Mouse (Mus musculus) common myeloid progenitor, adult 5-6 weeks (primary cell): Measurements from ENCODE around the gene Trmt6. TPM values are rescaled to one million over a fixed set of nuclear protein-coding genes. Genes with fewer than 3 reads are reported as not detected.

Experiments
- total RNA-seq: library from RNA; stranded (forward); fragments of 200-1000, 187-1606 nt; gene quantifications from 2 replicates; pipeline ENCODE4 v1.2.3, GENCODE M21; 2017

Trmt6 gene
- total RNA-seq, 1 experiment from 2014 or later, result 60.8 TPM

Other genes starting within 250 kb of the Trmt6 start
- 29.5 and 61.5 TPM in 2 replicates for gene Gpcpd1, start 228.3 kb downstream of the Trmt6 start, total RNA-seq
- 2.4 and 5.5 TPM in 2 replicates for gene Shld1, start 129.1 kb downstream of the Trmt6 start, total RNA-seq
- gene Chgb, start 34.8 kb downstream of the Trmt6 start, total RNA-seq, result 0.91 TPM in 1 of 2 replicates, not detected in the other
- gene Mcm8, start 86 bp upstream of the Trmt6 start, total RNA-seq, result 17.0 and 23.1 TPM in 2 replicates
- gene Crls1, start 30.6 kb upstream of the Trmt6 start, total RNA-seq, result 35.3 and 38.8 TPM in 2 replicates
- gene Lrrn4, start 64.8 kb upstream of the Trmt6 start, total RNA-seq, result 0.49 and 0.82 TPM in 2 replicates
- gene Fermt1, start 129.9 kb upstream of the Trmt6 start, total RNA-seq, result not detected in 2 replicates